Mouse (Mus musculus) forebrain, embryonic 13.5 days (tissue): Measurements from ENCODE around the gene Scai. TPM values are rescaled to one million over a fixed set of nuclear protein-coding genes. Genes with fewer than 3 reads are reported as not detected.
"Not testable (repeated sequence)": the region's sequence is repeated elsewhere in the genome, so short reads cannot be mapped to it uniquely, and the experiment has no call there.

Source experiments
- ATAC-seq: fragments of 200-750 bp; cut with Nextera tagmentation; 2 replicates; pipeline ENCODE4 v1.8.0; 2017
- H3K27ac ChIP-seq: fragments of 300-500 bp; sonication (generic); 2 replicates; pipeline ENCODE4 v1.5.1; 2015; ENCODE audit warnings: inconsistent platforms, mild to moderate bottlenecking, moderate library complexity
- H3K27me3 ChIP-seq: fragments of 300-500 bp; sonication (generic); 2 replicates; pipeline ENCODE4 v1.6.1; 2015; ENCODE audit warnings: mild to moderate bottlenecking, inconsistent platforms
- H3K36me3 ChIP-seq: fragments of 300-500 bp; sonication (generic); 2 replicates; pipeline ENCODE4 v1.6.1; 2015; ENCODE audit warnings: mild to moderate bottlenecking, inconsistent platforms; ENCODE audit not compliant: poor library complexity, severe bottlenecking
- H3K4me1 ChIP-seq: fragments of 300-500 bp; sonication (generic); 2 replicates; pipeline ENCODE4 v1.6.1; 2015; ENCODE audit warnings: inconsistent platforms
- H3K4me2 ChIP-seq: fragments of 300-500 bp; sonication (generic); 2 replicates; pipeline ENCODE4 v1.6.1; 2015; ENCODE audit warnings: inconsistent platforms, mild to moderate bottlenecking, moderate library complexity
- H3K4me3 ChIP-seq: fragments of 300-500 bp; sonication (generic); 2 replicates; pipeline ENCODE4 v1.5.1; 2015; ENCODE audit warnings: mild to moderate bottlenecking, inconsistent platforms
- H3K9ac ChIP-seq: fragments of 300-500 bp; sonication (generic); 2 replicates; pipeline ENCODE4 v1.6.1; 2015; ENCODE audit warnings: mild to moderate bottlenecking, inconsistent platforms
- H3K9me3 ChIP-seq: fragments of 300-500 bp; sonication (generic); replicated peaks from 2 replicates; pipeline ENCODE4 v1.6.1; 2016; ENCODE audit warnings: inconsistent platforms
- WGBS: fragments of 180-500 bp; shearing (Covaris S2); methylation state at CpG from one replicate; pipeline ENCODE4 v1.1.7; 2015; 5-methylcytosine and 5-hydroxymethylcytosine counted together
- polyA plus RNA-seq: library from polyadenylated mRNA; unstranded; fragments of >200 nt; fragmentation: Nextera tagmentation; extraction: Ambion mirVana; gene quantifications from 2 replicates; pipeline ENCODE4 v1.2.1, GENCODE M21; 2015

The Scai gene
- polyA plus RNA-seq, 1 experiment from 2014 or later = 17.0 TPM

GRCm38 (mm10) chr2:39121137-39121536 is 69.4 kb downstream of the Scai start:
- Histone ChIP-seq H3K36me3 (peaks cover 72% of the 10 kb centered on the region), H3K4me2 (no peak overlapping the region), H3K4me3 (no peak overlapping the region), H3K4me1 (no peaks in the 10 kb centered on the region), H3K27ac (no peak overlapping the region), H3K27me3 (no peaks in the 10 kb centered on the region), H3K9ac (no peak overlapping the region), H3K9me3 (no peaks in the 10 kb centered on the region)
- 92% methylated on average over 5 of the region's 5 CpGs for WGBS
- ATAC-seq = no peak

- Histone ChIP-seq H3K9ac (no peak overlapping the region), H3K4me1 (no peaks in the 10 kb centered on the region), H3K27me3 (no peaks in the 10 kb centered on the region), H3K36me3 (peaks cover 69% of the 10 kb centered on the region), H3K9me3 (no peaks in the 10 kb centered on the region), H3K4me3 (no peak overlapping the region), H3K4me2 (no peak overlapping the region), H3K27ac (no peak overlapping the region)
- ATAC-seq = no peak
- 87% methylated on average over 2 of the region's 2 CpGs for WGBS
Measured at GRCm38 (mm10) chr2:39116583-39116982, 74.0 kb downstream of the Scai start.

GRCm38 (mm10) chr2:39114093-39114492 is 76.4 kb downstream of the Scai start:
- Histone ChIP-seq H3K9ac (no peak overlapping the region), H3K9me3 (no peaks in the 10 kb centered on the region), H3K4me1 (no peaks in the 10 kb centered on the region), H3K4me3 (no peak overlapping the region), H3K36me3 (peaks cover 60% of the 10 kb centered on the region), H3K27me3 (no peaks in the 10 kb centered on the region), H3K27ac (no peak overlapping the region), H3K4me2 (no peak overlapping the region)
- ATAC-seq = no peak
- 91% methylated on average over 7 of the region's 7 CpGs for WGBS

- no peak for ATAC-seq
- Histone ChIP-seq H3K27ac (no peak overlapping the region), H3K9ac (no peak overlapping the region), H3K9me3 (no peaks in the 10 kb centered on the region), H3K4me3 (no peak overlapping the region), H3K36me3 (peaks cover 50% of the 10 kb centered on the region), H3K4me2 (no peak overlapping the region), H3K4me1 (no peaks in the 10 kb centered on the region), H3K27me3 (no peaks in the 10 kb centered on the region)
Measured at GRCm38 (mm10) chr2:39110514-39110913, 80.0 kb downstream of the Scai start.

GRCm38 (mm10) chr2:39109712-39110111 is 80.8 kb downstream of the Scai start:
- not testable (repeated sequence) for H3K27ac ChIP-seq, H3K4me2 ChIP-seq, H3K4me1 ChIP-seq, H3K9me3 ChIP-seq, H3K27me3 ChIP-seq, H3K9ac ChIP-seq, ATAC-seq, H3K4me3 ChIP-seq
- H3K36me3 ChIP-seq = peaks cover 54% of the 10 kb centered on the region

- not testable (repeated sequence) for H3K9ac ChIP-seq, H3K4me1 ChIP-seq, H3K27me3 ChIP-seq, H3K27ac ChIP-seq, H3K4me3 ChIP-seq, ATAC-seq, H3K4me2 ChIP-seq, H3K9me3 ChIP-seq
- 97% methylated on average over 1 of the region's 1 CpGs for WGBS
- H3K36me3 ChIP-seq = peaks cover 51% of the 10 kb centered on the region
Measured at GRCm38 (mm10) chr2:39099951-39100350, 90.6 kb downstream of the Scai start.

GRCm38 (mm10) chr2:39097993-39098392 is 92.5 kb downstream of the Scai start:
- ATAC-seq = no peak
- peaks cover 54% of the 10 kb centered on the region for H3K36me3 ChIP-seq

GRCm38 (mm10) chr2:39091966-39092365 is 98.6 kb downstream of the Scai start:
- Histone ChIP-seq H3K4me3 (no peak overlapping the region), H3K9ac (no peak overlapping the region), H3K27ac (no peak overlapping the region), H3K9me3 (no peaks in the 10 kb centered on the region), H3K4me1 (no peaks in the 10 kb centered on the region), H3K4me2 (no peak overlapping the region), H3K36me3 (peaks cover 41% of the 10 kb centered on the region), H3K27me3 (no peaks in the 10 kb centered on the region)
- 96% methylated on average over 1 of the region's 1 CpGs for WGBS
- ATAC-seq = no peak

More at GRCm38 (mm10) chr2:39097993-39098392, 92.5 kb downstream of the Scai start:
- Histone ChIP-seq H3K27ac (no peak overlapping the region), H3K4me2 (no peak overlapping the region), H3K4me1 (no peaks in the 10 kb centered on the region), H3K9me3 (no peaks in the 10 kb centered on the region), H3K9ac (no peak overlapping the region), H3K27me3 (no peaks in the 10 kb centered on the region), H3K4me3 (no peak overlapping the region)

- H3K4me1 ChIP-seq = no peaks in the 10 kb centered on the region
- no peak overlapping the region for H3K9ac ChIP-seq
- no peak for ATAC-seq
- H3K4me2 ChIP-seq = no peak overlapping the region
- H3K9me3 ChIP-seq = no peaks in the 10 kb centered on the region
- peaks cover 65% of the 10 kb centered on the region for H3K36me3 ChIP-seq
- WGBS = 93% methylated on average over 3 of the region's 3 CpGs
- H3K27me3 ChIP-seq = no peaks in the 10 kb centered on the region
- H3K27ac ChIP-seq = no peak overlapping the region
- no peak overlapping the region for H3K4me3 ChIP-seq
Measured at GRCm38 (mm10) chr2:39082706-39083105, 107.8 kb downstream of the Scai start.

- no peak overlapping the region for H3K9ac ChIP-seq
- H3K27me3 ChIP-seq = no peaks in the 10 kb centered on the region
- H3K4me2 ChIP-seq = no peak overlapping the region
- H3K27ac ChIP-seq = no peak overlapping the region
- no peaks in the 10 kb centered on the region for H3K36me3 ChIP-seq
- H3K9me3 ChIP-seq = no peaks in the 10 kb centered on the region
- H3K4me1 ChIP-seq = no peaks in the 10 kb centered on the region
- H3K4me3 ChIP-seq = no peak overlapping the region
- ATAC-seq = no peak
Measured at GRCm38 (mm10) chr2:39070666-39071065, 119.9 kb downstream of the Scai start.

- ATAC-seq = no peak
- Histone ChIP-seq H3K9me3 (no peaks in the 10 kb centered on the region), H3K27ac (no peak overlapping the region), H3K4me1 (peaks cover 7% of the 10 kb centered on the region), H3K36me3 (no peaks in the 10 kb centered on the region), H3K27me3 (no peaks in the 10 kb centered on the region), H3K4me3 (no peak overlapping the region), H3K4me2 (no peak overlapping the region), H3K9ac (no peak overlapping the region)
- WGBS = 67% methylated on average over 1 of the region's 1 CpGs
Measured at GRCm38 (mm10) chr2:39069096-39069495, 121.4 kb downstream of the Scai start.

GRCm38 (mm10) chr2:39065400-39065987 is 125.0 kb downstream of the Scai start, which contains the start of gene Golga1:
TSS of gene Golga1 (minus strand) at chr2:39065541.
- Histone ChIP-seq H3K4me1 (peaks cover 8% of the 10 kb centered on the region), H3K9me3 (no peaks in the 10 kb centered on the region), H3K9ac (peak within 1 kb of the TSS; percentile 94), H3K27me3 (no peaks in the 10 kb centered on the region), H3K36me3 (peaks cover 20% of the 10 kb centered on the region; the same call in 1 of the 2 replicates), H3K4me2 (peak within 1 kb of the TSS; percentile 87), H3K4me3 (peak within 1 kb of the TSS; percentile 91), H3K27ac (peak within 1 kb of the TSS; percentile 83)
- peak; percentile 98 for ATAC-seq
- whole genome bisulfite sequencing = under 1% methylated on average over 50 of the region's 50 CpGs

GRCm38 (mm10) chr2:39064687-39065399 is 125.7 kb downstream of the Scai start:
- peak overlapping the region; percentile 94 for H3K9ac ChIP-seq
- H3K4me1 ChIP-seq = peaks cover 8% of the 10 kb centered on the region
- WGBS = 6% methylated on average over 25 of the region's 25 CpGs
- peaks cover 27% of the 10 kb centered on the region; the same call in 1 of the 2 replicates for H3K36me3 ChIP-seq
- peak overlapping the region; percentile 87 for H3K4me2 ChIP-seq
- peak overlapping the region; percentile 91 for H3K4me3 ChIP-seq
- H3K27ac ChIP-seq = peak overlapping the region; percentile 83
- no peaks in the 10 kb centered on the region for H3K9me3 ChIP-seq
- no peaks in the 10 kb centered on the region for H3K27me3 ChIP-seq
- ATAC-seq = peak; percentile 54
